Mouse (Mus musculus): ENCODE measurements around the gene Gm10271.

Gm10271 gene

GRCm38 (mm10) chr10:116978841-116979240 lies 6.4 kb upstream of the Gm10271 start:
- no peak for DNase-seq (ENCODE audit: low read depth, low spot score)

GRCm38 (mm10) chr10:116977858-116978257 lies 5.4 kb upstream of the Gm10271 start:
- no peak for DNase-seq (ENCODE audit: low read depth, low spot score)

GRCm38 (mm10) chr10:116977455-116977854 lies 5.0 kb upstream of the Gm10271 start:
- DNase-seq (ENCODE audit: low read depth, low spot score): no peak

DNA sequence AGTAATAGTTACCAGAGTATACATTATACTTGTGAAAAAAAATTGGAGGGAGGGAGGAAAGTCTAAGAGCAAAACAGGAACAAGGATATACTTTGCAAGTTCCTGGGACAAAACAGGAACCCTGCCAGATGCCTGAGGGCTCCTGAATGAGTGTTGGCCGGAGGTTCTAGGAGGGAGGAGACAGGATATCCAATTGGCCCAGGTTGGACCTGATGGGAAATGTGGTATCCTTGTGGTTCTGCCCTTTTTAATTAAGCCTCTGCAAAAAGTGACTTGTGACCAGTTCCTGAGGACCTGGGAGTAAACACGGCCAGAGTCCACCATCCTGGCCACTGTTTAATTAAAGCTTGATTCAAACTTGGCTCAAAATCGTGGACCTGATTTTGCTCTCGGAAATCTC lies 3.7 kb downstream of the Gm10271 start:
- DNase-seq (ENCODE audit: low read depth, low spot score): peak; percentile 58

DNA sequence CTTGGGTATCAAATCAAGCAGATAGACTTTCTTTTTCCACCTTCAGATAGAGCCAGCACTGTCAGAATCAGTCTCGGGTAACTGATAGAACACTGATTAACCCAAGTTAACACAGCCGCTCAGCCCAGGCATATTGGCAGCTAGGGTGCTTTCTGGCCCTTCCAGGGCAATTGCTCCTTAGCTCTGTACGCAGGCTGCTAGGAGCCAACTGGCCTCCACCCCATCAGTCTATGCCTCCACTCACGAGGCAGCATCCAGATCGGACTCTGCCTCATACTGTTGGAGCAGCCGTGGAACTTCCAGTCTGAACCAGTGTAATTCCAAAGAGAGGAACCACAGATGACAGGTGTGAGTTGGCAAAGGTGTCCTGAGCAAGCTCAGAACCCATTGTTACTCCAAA lies 6.3 kb downstream of the Gm10271 start:
- no peak for DNase-seq (ENCODE audit: low read depth, low spot score)

DNA sequence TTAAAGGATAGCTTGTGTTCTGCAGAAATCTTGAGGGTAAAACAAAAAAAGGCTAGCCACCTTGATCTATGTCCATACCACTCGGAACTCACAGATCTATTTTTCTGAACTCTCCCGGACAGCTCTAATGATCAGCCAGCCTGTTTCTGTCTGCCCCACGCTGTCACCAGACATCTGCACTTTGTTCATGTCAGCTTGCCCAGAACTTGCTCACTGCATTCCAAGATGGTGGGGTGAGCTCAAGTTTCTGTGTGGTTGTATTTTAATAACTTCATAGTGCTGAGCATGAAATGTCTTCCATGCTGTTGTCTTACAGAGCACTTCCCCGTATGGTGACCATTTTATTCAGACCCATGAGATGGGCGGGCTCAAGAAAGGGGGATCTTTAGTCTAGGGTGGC lies 7.1 kb downstream of the Gm10271 start:
- DNase-seq (ENCODE audit: low read depth, low spot score): peak; percentile 72

- DNase-seq (ENCODE audit: low read depth, low spot score): no peak
These were observed 7.8 kb downstream of the Gm10271 start for GRCm38 (mm10) chr10:116964571-116964970.

DNA sequence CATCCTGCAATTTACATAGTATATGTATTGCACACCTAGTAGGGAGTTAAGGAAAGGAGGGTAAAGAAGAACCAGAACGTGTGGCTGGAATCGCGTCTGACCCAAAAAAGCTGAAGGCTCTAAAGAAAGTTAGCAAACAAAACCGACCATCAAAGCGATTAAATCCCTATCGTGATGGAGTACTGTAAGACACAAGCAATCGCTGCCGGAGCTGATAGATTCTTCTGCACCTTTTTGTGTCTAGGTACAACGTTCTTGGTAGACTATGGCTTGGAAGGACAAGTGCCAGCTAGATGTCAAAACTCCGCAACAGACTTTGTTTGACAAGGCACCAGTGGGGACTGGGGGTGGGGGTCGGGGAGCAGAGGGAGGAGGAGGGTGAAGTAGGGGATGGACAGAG lies 8.3 kb downstream of the Gm10271 start:
- DNase-seq (ENCODE audit: low read depth, low spot score): no peak

- DNase-seq (ENCODE audit: low read depth, low spot score): no peak
These were observed 9.6 kb downstream of the Gm10271 start for GRCm38 (mm10) chr10:116962803-116963202.

DNA sequence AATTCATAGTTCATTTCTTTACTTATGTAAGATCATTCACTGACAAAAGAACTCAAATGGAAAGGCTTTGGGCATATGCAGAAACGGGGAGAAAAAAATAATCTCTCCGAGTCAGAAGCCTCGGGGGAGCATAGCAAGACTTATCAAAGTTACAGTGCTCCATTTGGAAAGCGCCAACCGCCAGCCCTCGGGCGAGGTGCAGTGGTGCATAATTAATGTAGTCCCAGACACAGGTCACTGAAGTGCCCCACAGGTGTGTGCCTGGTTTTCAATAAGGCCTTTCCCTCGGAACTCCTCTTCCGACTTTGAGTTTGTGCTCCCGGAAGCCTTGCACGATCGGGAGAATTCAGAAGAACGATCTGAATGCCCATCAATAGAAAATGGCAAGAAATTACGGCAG lies 10.3 kb downstream of the Gm10271 start:
- no peak for DNase-seq (ENCODE audit: low read depth, low spot score)

- DNase-seq (ENCODE audit: low read depth, low spot score): no peak
These were observed 14.4 kb downstream of the Gm10271 start for GRCm38 (mm10) chr10:116957867-116958551.

DNA sequence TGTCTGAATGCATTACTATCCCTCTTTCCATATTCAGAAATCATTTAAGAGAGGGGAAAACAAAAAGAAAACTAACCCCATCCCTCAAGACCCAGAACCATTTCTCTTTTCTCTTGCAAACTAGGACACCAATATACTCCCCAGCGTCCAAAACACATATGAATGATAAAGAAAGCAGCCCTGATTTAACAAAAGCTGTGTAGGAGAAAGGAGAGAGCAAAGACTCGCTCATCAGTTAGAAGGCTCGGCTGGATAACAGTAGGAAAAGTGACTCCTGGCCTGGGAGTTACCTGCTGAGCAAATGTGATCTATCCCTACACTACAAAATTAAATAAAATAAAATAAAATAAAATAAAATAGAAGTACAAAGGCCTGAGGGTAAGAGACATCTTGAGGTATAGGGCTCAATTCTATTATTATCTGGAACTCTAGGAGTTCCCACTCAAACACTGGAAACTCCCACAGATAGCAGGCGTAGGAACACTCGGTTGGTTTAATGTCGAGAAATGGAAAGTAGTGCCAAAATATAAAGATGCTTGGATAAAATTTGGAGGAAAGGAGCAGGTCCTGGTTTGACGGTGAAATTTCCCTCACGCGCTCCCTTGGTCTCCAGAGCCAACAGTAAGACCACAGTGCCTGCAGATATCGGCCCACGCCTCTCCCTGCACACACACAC lies 15.8 kb downstream of the Gm10271 start:
- no peak for DNase-seq (ENCODE audit: low read depth, low spot score)

DNA sequence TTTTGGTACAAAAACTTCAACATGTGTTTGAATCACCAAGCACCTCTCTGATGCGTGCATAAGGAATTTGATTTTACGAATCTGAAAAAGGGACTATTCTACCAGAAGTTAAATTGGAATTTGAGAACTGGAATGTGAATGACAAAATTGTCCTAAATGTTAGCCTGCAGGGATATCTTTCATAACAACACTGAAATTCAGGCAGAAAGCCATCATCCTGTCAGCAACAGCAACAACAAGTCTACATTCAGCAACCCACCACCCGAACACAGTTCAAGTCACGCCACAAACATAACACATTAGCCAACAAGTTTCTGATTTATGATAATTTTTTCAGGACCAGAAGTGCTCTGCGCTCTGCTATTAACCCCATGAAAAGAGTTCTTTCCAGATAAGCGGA lies 17.2 kb downstream of the Gm10271 start:
- DNase-seq (ENCODE audit: low read depth, low spot score): peak; percentile 74

GRCm38 (mm10) chr10:116950886-116951285 lies 21.5 kb downstream of the Gm10271 start:
- peak; percentile 28 for DNase-seq (ENCODE audit: low read depth, low spot score)

DNA sequence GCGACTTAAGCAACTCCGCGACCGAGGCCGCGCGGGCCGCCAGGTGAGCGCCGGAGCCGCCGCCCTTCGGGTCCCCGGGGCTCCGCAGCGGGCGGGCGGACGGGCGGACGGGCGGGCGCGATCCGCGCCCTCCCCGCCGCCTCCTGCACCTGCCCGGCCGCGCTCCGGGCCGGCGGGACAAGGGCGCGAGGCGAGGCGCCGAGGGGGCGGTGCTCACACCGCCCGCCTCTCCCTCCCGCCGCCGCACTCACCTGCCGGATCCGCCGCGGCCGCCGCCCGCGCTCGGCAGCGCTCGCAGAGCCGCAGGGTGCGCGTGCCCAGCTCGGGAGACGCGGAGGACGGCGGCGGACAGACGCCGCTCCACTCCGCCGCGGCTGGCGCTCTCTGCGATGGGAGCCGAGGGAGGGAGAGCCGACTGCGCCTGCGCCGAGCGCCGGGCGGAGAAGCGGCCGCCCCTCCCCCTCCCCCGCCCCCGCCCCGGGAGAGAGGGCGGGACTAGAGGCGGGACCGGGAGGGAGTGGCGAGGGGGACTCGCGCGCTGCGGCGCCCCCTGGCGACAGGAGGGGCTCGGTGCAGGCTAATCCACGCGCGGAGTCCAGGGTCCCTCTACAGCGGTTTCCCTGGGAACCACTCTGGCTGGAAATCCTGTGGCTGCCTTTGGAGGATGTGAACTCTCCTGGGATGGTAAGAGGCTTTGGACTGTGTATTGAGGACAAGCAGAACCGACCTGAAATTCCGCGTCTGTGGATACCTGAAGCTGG lies 22.2 kb downstream of the Gm10271 start, which contains the start of gene Rab3ip:
Gene Rab3ip (minus strand): TSS at position 761 of the 761 bp plus-strand sequence.
- DNase-seq (ENCODE audit: low read depth, low spot score): peak; percentile 79

DNA sequence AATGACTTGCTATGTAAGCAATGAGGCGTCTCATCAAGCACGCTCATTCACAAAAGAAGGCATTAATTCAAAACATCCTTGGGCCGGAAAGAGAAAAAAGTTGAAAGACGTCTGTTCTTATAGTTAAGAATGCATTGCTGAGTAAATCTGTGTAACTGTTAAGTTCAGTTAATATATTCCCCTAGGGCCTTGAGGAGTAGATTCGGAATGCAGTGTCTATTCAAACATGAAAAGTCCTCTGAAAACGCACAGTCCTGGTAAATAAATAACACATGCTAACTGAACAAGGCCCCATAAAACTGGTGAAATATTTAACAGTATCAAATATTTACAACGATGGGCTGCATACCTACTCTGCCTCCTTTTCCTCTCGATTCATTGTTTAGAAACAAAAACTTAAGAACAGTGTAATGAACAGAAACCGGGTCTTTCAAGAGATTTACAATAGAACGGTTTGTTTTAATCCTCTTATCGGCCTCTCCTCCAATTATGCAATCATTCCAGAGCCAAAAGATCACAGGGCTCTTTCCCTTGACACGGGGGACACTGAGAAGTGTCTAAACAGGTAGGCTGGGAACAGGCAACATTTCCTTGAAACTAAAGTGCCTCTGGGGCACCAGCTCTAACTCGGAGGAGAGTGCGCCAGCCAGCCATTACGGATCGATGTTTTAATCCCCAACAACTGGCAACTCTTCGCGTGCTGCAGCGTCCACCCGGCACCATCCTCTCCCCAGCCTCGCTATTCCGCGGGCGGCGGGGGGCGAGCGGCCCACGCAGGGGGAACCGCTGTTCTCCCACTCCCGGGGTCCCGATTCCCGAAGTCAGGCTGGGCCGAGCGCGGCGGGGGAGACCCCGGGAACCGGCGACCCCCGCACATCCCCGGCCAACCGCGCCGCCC lies 23.0 kb downstream of the Gm10271 start:
- peak; percentile 34 for DNase-seq (ENCODE audit: low read depth, low spot score)

DNA sequence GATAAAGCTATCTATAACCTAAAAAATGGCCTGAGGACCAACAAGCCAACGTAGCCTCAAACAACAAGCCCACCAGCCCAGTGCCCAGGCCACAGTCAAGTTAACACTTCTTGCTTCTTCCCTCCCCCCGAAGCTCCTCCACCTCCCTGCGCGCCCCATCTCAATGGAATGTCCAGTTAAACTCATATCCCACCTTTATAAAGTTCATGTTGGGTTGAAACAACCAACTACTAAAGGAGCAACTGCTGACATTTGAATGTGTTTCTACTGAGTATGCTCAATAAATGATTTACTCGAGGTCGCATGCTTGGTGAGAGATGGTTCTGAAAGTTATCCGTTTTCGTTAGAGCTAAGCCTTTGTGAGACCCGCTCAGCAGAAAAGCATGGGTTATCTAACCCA lies 24.0 kb downstream of the Gm10271 start:
- no peak for DNase-seq (ENCODE audit: low read depth, low spot score)

- no peak for DNase-seq (ENCODE audit: low read depth, low spot score)
These were observed 27.5 kb downstream of the Gm10271 start for GRCm38 (mm10) chr10:116944940-116945339.

GRCm38 (mm10) chr10:116944144-116944543 lies 28.3 kb downstream of the Gm10271 start:
- DNase-seq (ENCODE audit: low read depth, low spot score): peak; percentile 46

DNA sequence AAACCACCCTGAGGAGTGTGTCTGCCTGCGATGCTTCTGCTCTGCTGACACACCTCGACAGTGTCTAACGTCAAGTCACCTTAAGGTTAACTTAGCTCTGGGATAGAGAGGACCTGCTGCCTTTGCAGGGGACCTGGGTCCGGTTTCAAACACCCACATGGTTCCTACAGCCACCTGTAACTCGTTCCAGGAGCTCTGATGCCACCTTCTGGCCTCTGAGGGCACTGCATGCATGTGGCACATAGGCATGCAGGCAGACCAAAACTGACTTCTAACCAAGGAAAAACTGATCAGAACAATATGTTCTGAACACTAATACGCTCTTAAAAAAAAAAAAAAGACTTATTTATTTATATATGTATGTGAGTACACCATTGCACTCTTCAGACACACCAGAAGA lies 29.4 kb downstream of the Gm10271 start:
- DNase-seq (ENCODE audit: low read depth, low spot score): peak; percentile 33

DNA sequence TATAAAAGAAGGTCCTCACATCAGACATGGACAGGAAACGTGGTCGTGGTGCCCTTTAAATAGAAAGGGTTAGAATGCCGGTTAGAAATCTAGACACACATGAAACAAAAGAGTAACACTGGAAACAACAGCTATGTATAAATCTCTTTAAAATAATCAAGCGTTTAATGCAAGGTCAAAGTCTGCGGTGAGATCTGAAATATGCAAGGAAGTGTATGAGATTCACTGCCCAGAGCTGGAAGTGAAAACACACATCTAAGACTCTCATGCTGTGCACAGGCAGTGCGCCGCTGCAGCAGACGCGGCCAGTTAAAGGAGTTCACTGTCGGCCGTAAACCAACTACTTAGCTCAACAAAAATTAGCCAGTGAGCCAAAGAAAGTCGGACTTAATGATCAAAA lies 37.4 kb downstream of the Gm10271 start:
- no peak for DNase-seq (ENCODE audit: low read depth, low spot score)

DNA sequence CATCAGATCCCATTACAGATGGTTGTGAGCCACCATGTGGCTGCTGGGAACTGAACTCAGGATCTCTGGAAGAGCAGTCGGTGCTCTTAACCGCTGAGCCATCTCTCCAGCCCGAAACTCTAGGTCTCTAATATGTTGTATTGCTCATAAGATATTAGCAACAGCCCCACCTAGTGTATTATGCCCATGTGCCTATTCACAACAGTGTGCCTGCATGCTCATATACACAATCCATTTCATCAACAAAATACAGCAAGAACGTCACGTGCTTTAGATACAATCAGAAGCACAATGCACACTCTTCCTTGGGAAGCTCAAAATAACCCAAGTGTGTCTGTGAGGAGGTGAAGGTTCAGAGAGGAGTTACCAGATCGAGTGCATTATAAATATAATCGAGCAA lies 38.6 kb downstream of the Gm10271 start:
- no peak for DNase-seq (ENCODE audit: low read depth, low spot score)
